Mouse (Mus musculus): ENCODE measurements around the gene Abcc6. TPM values are rescaled to one million over a fixed set of nuclear protein-coding genes. Genes with fewer than 3 reads are reported as not detected.

The Abcc6 gene
- total RNA-seq, 2 experiments from 2014 or later = 5.2 to 5.9 TPM

DNA sequence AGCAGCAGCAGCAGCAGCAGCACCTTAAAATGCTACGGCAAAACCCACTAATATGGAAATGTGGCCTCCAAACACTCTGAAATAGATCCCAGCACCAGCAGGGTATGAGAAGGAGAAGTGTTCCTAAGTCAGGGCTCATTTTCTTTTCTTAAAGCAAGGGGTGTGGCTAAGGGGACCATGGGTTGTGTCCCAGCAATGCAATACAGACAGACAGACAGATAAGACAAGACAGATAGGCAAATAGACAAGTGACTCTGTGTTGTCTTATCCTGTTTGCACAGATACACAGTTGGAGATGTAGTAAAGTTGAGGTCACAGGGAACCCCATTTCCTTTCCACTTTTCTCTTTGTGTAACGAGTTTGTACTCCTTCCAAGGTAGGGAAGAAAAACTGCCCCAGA lies 973 bp upstream of the Abcc6 start:
- no peak for DNase-seq (ENCODE audit: low spot score in 2 of 2)
- intact Hi-C loops (cut with DNase I) = no loop called here

DNA sequence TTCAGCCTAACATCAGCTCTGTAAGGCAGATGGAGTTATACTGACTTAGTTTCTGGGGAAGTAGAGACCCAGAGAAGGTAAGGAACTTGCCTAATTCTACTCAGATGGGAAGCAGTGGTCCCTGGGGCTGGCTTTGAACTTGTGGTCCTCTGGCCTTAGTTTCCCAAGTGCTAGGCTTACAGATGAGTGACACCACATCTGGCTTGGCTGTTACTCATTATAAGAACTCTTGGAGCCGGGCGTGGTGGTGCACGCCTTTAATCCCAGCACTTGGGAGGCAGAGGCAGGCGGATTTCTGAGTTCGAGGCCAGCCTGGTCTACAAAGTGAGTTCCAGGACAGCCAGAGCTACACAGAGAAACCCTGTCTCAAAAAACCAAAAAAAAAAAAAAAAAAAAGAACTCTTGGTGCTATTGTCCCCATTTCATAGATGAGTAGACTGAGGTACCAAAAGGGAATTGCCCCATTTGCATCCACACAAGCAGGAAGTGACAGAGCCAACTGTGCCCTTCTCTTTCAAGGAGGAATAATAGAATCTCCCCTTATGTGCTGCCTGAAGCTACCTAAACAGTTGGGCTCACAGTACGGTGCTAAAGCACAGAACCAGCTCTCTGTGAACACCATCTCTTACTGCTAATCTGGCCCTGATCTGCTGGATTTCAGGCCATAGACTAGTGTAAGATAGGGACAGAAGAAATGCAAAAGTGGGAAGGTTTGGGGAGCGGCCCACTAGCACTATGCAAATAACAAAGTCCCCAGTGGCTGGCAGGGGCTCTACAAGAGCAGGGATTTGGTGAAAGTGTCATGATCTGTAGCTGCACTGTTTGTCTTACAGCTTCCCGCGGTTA lies 580 bp downstream of the Abcc6 start:
- no peak for DNase-seq (ENCODE audit: low spot score in 2 of 2)
- intact Hi-C loops (cut with DNase I) = no loop called here

DNA sequence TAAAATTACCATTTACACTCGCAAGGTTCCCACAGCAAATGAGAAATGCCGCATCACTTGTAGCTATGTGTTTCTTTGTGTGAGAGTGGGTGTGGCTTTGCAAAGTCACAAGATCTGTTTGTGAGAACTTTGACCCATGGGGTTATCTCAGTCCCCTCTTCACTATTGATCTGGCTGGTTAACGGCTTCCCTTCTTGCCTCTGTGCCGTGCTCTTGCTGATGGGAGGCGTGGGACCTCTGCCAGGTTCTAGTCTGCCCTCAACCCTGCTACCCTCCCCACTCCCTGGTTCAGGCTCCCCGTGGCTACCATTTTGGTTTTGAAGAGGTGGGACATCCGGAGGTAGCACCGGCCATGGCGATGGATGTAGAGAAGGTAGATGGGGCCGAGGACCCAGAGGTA lies 1.4 kb downstream of the Abcc6 start:
- DNase-seq (ENCODE audit: low spot score in 2 of 2) = no peak
- intact Hi-C loops (cut with DNase I) = no loop called here

DNA sequence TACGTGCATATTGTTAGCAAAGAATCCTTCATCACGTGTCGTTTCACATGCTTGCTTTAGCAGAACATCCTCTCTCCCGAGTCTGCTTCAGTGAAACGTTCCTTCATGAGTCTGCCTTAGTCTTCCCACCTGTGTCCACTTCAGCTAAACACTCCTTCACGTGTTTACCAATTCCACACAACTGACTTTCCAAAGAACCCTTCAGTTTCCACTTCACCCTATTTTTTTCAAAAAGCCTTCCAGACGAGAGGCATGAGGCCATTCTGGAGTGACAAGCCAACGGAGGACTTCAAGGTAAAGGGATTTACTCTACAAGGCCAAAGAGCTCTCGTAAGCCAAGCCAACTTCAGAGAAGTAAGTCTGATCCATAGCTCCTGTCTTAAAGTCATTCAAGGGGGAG lies 4.7 kb downstream of the Abcc6 start:
- intact Hi-C loops (cut with DNase I) = no loop called here

DNA sequence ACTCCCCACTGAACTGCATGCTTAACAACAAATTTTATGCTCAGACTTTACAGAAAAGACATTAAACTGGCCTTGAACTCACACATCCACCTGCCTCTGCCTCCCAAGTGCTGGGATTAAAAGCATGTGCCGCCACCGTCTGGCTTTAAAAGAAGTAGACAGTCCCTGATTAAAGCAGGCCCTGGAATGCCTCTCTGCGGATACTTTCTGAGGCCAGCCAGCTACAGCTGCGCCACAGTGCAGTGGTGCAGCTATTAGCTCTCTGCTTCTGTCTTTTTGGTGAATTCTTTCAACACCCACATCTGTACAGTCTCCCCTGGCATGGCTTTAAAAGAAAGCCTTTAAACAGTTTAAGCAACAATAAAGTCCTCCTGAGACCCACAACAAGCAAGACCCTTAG lies 8.2 kb downstream of the Abcc6 start:
- intact Hi-C loops (cut with DNase I) = no loop called here
- no peak for DNase-seq (ENCODE audit: low spot score in 2 of 2)

More for the DNA sequence above, 4.7 kb downstream of the Abcc6 start:
- no peak for DNase-seq (ENCODE audit: low spot score in 2 of 2)

DNA sequence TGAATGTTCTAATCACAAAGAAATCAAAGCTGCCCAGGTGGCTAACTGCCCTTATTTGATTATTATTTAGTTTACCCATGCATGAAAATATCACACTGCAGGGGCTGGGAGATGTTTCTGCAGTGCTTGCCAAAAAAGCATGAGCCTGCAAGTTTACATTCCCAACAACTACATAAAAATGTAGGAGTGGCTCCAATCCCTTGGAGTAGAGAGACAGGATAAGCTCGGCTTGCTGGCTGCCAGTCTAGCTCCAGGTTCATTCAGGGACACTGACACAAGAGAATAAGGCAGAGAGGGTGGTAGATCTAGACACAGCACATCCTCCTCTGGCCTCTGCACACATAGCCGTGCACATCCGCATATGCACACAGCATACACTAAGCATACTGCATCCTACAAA lies 10.5 kb downstream of the Abcc6 start:
- peak; percentile 34 to 61 for DNase-seq (ENCODE audit: low spot score in 2 of 2)
- intact Hi-C loops (cut with DNase I) = loop anchor here (10.0 kb wide), 1 partner anchor 255 kb away; no protein-coding TSS in a partner anchor

DNA sequence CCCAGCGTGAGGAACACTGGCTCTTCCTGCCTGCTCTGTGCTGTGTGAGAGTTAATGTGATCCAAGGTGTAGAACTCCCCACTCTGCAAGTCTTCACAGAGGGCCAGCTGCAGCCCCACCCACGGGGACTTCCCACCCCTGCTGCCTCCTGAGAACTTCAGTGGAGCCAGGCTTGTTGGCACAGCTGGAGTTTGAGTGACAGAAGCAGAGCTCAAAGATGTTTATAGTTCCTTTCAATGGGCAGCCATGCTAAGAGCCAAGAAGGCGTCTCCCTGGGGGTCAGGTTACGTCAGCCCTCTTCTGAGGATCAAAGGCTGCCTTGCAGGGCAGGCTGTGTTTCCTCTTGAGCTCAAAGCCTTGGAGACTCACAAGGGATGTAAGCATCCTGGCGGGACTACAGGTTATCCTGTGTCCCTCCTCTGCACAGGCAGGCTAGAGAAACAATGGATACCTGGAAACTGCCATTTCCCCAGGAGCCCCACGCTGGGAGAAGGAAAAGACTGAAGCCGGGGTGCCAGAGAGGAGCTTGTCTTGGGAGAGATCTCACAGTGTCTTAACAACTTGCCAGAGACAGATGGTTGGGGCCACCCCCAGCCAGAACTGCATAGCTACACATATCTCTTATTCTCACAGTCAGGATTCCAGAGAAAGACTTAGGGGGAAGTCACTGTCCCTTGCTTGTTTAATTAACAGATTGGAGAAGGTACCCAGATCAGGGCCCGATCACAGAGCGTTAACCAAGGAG lies 16.7 kb downstream of the Abcc6 start:
- DNase-seq (ENCODE audit: low spot score in 2 of 2) = peak; percentile 33 to 65
- intact Hi-C loops (cut with DNase I) = loop anchor here (5.0 to 10.0 kb wide), 2 partner anchors 249 to 276 kb away; no protein-coding TSS in a partner anchor

DNA sequence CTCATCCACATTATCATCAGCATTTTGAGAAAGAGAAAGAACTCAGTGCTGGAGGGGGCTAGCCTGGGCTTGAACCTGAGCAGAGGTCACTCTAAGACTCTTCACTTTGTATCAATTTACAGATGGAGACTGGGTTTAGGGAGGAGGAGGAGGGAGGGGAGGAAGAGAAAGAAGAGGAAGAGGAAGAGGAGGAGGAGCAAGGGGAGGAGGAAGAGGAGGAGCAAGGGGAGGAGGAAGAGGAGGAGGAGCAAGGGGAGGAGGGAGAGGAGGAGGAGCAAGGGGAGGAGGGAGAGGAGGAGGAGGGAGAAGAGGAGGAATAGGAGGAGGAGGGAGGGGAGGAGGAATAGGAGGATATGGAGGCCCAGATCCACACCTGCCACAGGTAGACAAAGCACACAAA lies 18.0 kb downstream of the Abcc6 start:
- intact Hi-C loops (cut with DNase I) = loop anchor here (5.0 to 10.0 kb wide), 2 partner anchors 247 to 275 kb away; no protein-coding TSS in a partner anchor
- DNase-seq (ENCODE audit: low spot score in 2 of 2) = no peak

DNA sequence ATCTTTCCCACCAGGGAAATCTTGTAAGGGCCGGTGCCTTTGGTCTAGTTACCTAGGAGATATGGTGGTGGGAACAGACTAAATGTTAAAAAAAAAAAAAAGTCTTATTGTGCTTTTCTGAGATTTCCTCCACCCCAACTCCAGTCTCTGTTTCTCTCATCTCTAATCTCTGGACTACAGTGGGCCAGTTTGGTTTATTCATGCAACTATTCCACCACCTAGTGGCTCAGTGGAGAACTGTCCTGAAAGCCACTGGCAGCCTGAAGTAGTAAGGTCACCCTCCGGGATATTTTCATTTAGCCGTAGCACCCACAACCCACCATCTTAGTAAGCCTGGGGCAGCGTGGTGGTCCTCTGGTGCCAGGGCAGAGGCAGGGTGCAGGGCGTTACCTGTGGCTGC lies 20.5 kb downstream of the Abcc6 start:
- DNase-seq (ENCODE audit: low spot score in 2 of 2) = peak; percentile 86 to 88
- intact Hi-C loops (cut with DNase I) = loop anchor here (2.0 to 5.0 kb wide), 2 partner anchors 62 to 139 kb away; no protein-coding TSS in a partner anchor

DNA sequence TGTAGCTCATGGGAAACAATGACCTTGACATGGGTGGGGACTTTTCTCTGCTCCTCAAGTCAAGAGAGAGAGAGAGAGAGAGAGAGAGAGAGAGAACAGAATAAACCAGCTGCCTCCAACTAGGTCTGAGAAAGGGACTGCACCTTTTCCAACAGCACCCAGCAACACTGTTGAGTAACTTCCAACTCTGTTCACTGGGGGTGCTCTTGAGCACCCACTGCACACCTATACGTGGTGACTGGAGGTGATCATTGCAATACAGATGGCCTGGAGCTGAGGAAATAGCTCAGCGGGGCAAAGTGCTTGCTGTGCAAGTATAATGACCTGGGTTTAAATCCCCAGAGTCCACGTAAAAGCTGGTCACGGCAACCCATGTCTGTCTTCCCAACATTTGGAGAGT lies 27.4 kb downstream of the Abcc6 start:
- intact Hi-C loops (cut with DNase I) = no loop called here
- DNase-seq (ENCODE audit: low spot score in 2 of 2) = no peak

DNA sequence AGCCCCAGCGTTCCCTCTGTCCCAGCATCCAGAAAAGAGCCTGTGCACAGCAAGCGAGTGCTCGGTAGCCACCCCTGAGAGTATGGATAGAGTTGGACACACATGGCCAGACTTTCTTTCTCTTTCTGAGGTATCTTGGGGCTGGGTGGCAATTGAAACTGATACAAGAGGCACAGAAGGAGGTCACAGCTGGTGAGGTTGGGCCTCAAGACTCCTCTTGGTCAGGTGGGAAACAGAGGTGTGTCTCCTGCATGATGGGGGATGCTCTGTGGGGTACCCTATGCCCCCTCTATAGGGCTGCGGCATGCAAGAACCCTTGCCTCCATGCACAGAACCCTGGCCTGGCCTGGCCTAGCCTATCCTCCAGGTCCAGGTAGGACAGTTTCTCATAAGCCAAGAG lies 29.5 kb downstream of the Abcc6 start:
- intact Hi-C loops (cut with DNase I) = no loop called here
- no peak for DNase-seq (ENCODE audit: low spot score in 2 of 2)

DNA sequence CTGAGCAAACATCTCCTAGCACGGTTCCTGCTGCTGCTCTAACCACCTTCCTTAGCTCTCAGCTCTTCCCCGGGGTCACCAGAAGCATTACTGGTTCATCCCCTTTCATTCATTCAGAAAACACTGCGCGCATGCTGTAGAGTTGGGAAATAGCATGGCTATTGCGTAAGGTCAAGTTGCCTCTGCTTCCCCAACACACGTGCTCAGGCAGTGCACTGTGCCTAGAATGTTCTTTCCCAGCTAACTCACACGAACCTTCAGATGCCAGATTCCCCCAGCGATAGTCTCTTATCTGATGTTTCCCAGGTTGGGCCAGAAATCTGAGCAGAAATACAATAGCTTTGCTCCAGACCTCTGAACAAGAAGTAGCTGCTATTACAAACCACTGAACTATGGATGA lies 37.6 kb downstream of the Abcc6 start:
- DNase-seq (ENCODE audit: low spot score in 2 of 2) = no peak
- intact Hi-C loops (cut with DNase I) = no loop called here

DNA sequence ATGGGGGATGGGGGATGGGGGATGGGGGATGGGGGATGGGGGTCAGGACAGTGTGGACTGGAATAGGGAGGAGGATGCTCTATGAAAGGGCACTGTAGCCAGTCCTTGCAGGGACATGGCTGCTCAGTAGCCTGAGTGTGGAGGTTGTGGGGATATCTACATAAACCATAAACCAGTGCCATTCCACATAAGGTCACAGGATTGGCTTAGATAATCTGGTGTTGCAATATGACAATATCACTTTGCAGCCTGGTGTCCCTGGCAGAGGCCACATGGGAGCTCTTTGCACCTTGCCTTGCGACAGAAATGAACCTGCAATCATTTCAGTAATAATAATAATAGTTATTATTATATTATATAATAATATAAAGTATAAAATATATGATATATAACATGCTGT lies 41.8 kb downstream of the Abcc6 start:
- DNase-seq (ENCODE audit: low spot score in 2 of 2) = no peak
- intact Hi-C loops (cut with DNase I) = no loop called here

DNA sequence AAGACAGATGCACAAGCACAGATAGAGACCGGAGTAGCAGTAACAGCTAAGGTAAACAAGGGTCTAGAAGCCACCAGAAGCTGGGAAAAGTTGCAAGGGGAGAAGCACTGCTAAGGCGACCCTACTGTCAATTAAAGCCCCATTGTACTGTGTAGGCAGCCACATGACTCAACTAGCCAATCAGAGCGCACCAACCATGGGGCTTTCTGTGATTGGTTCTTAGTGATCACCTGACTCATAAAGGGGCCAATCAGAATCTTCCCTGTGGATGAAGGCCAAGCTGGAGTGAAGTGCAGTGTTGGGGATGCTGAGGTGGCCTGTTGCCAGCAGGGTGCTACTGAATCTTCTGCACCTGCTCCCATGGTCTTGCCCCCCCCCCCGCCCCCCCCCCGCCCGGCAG lies 43.2 kb downstream of the Abcc6 start:
- intact Hi-C loops (cut with DNase I) = no loop called here
- no peak for DNase-seq (ENCODE audit: low spot score in 2 of 2)

DNA sequence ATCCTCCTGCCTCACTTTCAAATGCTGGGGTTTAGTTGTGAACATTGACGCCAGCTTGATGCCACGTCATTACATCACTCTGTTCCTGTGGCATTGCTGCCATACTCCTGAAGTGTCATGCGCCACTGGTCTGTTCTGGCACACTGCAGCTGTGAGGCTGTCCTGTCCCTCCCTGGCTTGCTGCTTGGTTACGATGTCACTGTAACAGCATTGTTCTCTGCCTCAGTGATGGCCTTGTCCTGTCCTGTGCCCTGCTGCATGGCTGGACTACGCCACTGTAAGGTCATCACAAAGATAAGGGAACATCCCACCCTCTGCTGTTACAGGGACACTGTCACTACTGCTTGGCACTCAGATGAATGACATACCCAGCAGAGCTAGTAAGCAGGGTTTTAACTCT lies 48.5 kb downstream of the Abcc6 start:
- no peak for DNase-seq (ENCODE audit: low spot score in 2 of 2)
- intact Hi-C loops (cut with DNase I) = no loop called here

DNA sequence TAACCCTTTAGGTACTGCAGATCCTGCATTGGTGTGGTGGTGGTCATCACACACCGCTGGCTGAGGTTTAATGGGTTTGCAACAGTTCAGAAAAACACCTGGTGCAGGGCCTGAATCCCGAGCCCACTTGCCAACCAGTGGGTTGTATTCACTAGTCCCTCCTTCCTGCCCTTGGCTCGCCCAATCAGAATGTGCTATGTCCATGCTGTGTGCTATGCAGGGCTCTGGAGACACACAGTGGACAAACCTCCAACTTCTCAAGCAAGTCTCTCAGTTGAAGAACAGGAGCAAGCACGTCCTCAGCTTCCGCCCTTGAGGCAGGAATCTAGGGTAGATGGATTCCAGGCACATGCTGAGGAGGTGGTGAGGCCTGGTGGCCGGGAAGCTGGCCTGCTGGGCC lies 55.6 kb downstream of the Abcc6 start:
- intact Hi-C loops (cut with DNase I) = no loop called here

DNA sequence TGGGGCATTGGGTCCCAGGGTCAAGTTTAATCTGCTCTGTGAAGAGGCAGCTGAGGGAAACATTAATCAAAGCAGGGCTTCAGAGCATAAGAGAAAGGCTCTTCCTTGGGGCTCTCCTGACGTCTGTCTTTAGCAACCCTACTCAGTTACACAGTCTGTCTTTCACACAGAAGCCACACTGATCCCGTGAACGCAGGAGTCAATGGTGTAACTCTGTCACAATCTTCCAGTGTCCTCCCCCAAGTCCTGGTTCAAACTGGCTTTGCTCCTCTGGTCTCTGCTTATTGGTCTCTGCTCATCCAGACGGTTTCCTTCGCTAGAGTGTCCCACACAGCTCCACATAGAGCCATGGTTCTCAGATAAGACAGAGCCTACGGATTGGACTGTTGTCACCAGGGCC lies 56.0 kb downstream of the Abcc6 start:
- intact Hi-C loops (cut with DNase I) = no loop called here
- no peak for DNase-seq (ENCODE audit: low spot score in 2 of 2)

More for the DNA sequence above, 55.6 kb downstream of the Abcc6 start:
- DNase-seq (ENCODE audit: low spot score in 2 of 2) = peak in 1 of 2 experiments; percentile 32

DNA sequence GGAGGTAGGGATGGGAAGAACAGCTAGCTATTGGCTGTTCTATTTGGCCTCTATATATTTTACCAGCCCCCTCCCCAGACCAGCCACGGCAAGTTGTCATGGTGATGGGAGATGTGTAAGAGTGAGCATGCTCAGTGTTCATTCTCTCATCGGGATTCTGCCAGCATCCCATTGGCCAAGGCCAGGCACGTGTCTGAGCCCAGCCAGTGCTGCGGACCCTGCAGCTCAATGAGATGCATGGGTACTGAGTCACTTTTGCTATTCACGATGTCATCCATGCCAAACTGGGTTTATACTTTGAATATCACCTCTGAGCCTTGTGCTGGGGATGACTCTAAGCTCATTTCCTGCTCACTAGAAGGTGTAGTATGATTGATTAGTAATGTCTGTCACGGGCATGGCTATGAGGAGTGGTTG lies 56.8 kb downstream of the Abcc6 start:
- intact Hi-C loops (cut with DNase I) = no loop called here
- peak in 1 of 2 experiments; percentile 77 for DNase-seq (ENCODE audit: low spot score in 2 of 2)

DNA sequence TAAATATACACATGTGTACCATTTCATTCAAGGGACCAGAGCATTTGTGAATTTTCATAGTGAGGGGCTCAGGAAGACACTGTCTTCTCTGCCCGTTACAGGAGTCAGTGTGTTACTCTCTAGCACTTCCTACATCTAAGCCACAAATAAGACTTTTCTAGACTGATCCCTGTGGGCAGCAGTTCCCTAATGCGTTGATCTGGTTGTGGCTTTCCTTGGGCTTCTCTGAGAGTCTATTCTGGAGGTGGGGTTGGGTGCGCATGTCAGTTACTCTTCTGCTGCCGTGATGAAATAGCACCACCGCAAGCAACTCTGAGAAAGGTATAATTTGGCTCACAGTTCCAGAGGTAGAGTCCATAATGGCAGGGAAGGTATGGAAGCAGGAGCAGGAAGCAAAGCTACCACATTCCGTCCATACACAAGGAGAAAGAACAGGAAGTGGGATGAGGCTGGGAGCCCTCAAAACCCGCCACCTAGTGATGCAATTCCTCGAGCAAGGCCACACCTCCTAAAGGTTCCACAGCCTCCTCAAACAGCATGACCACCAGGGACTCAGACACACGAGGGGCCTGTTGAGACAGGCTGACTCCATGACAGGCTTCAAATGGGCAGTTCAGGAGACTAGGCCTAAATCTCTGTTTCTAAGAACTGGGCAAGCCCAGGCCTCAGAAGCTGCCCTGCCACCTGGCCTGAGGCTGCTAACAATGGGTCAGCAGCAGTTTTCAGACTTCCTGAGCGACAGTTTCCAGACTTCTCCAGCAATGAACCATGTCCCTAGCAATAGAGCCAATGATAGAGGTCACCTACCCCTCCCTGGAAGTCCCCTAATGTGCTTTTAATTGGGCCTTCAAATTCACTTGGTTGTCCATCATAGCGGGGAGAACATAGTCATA lies 58.0 kb downstream of the Abcc6 start:
- no peak for DNase-seq (ENCODE audit: low spot score in 2 of 2)
- intact Hi-C loops (cut with DNase I) = no loop called here

DNA sequence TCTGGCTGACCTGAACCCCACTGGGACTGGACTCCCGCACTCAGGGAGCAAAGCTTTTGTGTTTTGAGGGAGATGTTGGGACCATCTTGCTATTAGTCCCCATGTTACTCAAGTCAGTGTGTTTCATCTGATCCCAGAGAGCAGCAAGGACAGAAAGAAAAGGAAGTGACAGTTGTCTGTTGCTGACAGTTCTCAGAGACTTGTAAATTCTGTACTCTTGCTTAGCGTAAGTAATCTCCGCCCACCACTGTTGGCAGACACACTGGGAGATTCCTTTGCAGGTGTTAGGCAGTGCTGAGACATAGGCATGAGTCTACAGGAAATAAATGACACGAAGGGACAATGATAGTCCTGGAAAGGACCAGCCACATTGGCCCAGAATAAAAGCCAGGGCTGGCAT lies 73.5 kb downstream of the Abcc6 start:
- intact Hi-C loops (cut with DNase I) = no loop called here
- no peak for DNase-seq (ENCODE audit: low spot score in 2 of 2)
